ENCODE assay signal across 7 mouse cellular contexts in the genomic region with DNA sequence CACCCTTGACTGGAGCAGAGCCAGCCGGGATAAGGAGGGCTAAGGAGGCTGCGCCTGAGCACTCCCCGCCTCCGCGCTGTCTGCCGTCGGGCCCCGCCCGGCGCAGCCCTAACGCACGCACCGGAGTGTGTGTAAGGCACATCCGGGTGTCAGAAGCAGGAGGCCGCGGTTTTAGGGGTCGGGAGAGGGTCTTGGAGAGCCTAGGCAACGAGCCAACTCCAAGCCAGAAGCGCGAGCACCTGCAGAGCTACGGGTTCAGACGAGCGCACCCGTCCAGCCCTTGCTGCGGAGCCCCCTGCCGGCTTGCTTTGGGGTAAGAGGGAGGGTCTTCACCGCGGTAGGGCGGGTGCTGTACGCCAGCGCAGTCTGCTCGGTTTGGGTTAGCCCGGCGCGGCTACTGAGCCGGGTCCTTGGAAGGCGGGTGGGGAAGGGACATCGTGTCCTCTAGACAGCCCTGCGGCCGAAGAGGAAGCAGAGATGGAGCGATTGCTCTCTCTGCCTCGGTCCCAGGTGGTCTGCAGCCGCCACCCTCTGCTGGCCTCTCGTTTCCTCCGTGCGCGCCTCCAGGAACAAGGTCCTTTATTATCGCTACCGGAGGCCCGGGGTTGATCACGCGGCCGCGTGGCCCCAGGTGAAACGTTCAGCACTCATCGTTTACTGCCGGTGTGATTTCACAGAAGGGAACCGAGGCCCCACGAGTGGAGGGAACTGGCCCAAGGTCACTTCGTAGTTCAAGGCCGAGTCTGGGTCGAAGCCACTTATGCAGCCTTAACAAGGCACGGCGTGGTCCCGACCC. TPM values are rescaled to one million over a fixed set of nuclear protein-coding genes. Genes with fewer than 3 reads are reported as not detected.
DNase-seq lines count a peak whose midpoint lies in the region; ATAC-seq and TF ChIP-seq lines count a peak whose summit lies in the region.

No protein-coding gene starts in this region.

- peak overlapping the region; percentile 84 for H3K9ac ChIP-seq in intestine, embryonic 16.5 days (ENCODE audit: low read depth, low read length)

- H3K4me1 ChIP-seq in intestine, embryonic 16.5 days (ENCODE audit: control insufficient read depth, insufficient read depth, low read length): peaks cover 17% of the 10 kb centered on the region
- peaks cover 3% of the 10 kb centered on the region for H3K4me1 ChIP-seq in small intestine, adult 2 months (ENCODE audit: control insufficient read depth, insufficient read depth, insufficient read length, low read length)

- peak overlapping the region; percentile 95 for H3K27ac ChIP-seq in intestine, embryonic 16.5 days (ENCODE audit: low read length)
- H3K27ac ChIP-seq in small intestine, adult 2 months (ENCODE audit: insufficient read depth, low read depth, low read length): peak overlapping the region; percentile 70

- WGBS in intestine, embryonic 16.5 days: under 1% methylated on average over 65 of the region's 65 CpGs
- under 1% methylated on average over 65 of the region's 65 CpGs for WGBS in small intestine, adult 2 months

- peak overlapping the region; percentile 63 for H3K4me3 ChIP-seq in intestine, embryonic 16.5 days (ENCODE audit: low read length)
- H3K4me3 ChIP-seq in small intestine, adult 2 months (ENCODE audit: low read depth, low read length): peak overlapping the region; percentile 95

- no peak for TF ChIP-seq CTCF in small intestine, adult 2 months (IDR thresholded peaks at IDR 0.05; ENCODE audit: extremely low read depth, insufficient read length, insufficient replicate concordance, low read depth, low read length)

- TF ChIP-seq POLR2A in small intestine, adult 2 months (IDR thresholded peaks at IDR 0.05; ENCODE audit: low read depth, low read length): no peak

- peak overlapping the region; percentile 87 for H3K4me2 ChIP-seq in intestine, embryonic 16.5 days (ENCODE audit: low read depth, low read length)

- H3K27me3 ChIP-seq in intestine, embryonic 16.5 days (replicated peaks; ENCODE audit: control insufficient read depth, insufficient read depth, low read length): no peaks in the 10 kb centered on the region
- H3K27me3 ChIP-seq in small intestine, adult 2 months (ENCODE audit: control insufficient read depth, insufficient read depth, low read length): no peaks in the 10 kb centered on the region

- H3K36me3 ChIP-seq in intestine, embryonic 16.5 days (ENCODE audit: control insufficient read depth, insufficient read depth, low read length): no peaks in the 10 kb centered on the region
- no peaks in the 10 kb centered on the region for H3K36me3 ChIP-seq in small intestine, adult 2 months (ENCODE audit: control insufficient read depth, insufficient read depth, low read length)

- intact Hi-C loops in left cerebral cortex, postnatal 36 days (cut with DNase I): no loop called here

- peak; percentile 75 for DNase-seq in T-cell, adult 2 months (ENCODE audit: low spot score)
- DNase-seq in cerebellum, adult 8-10 months: peak; percentile 81
- peak; percentile 82 to 90 for DNase-seq in frontal cortex, adult 2 months (ENCODE audit: extremely low spot score in 1 of 2, low spot score in 1 of 2)
- DNase-seq in left cerebral cortex, postnatal 36 days (ENCODE audit: low spot score in 2 of 2): peak; percentile 87 to 90

- ATAC-seq in intestine, embryonic 16.5 days: peak; percentile 83
- peak; percentile 53 for ATAC-seq in megakaryocyte-erythroid progenitor cell, adult 5-6 weeks (replicated peaks; ENCODE audit: low FRiP score, low TSS enrichment, poor library complexity, severe bottlenecking)

- no peaks in the 10 kb centered on the region for H3K9me3 ChIP-seq in intestine, embryonic 16.5 days (ENCODE audit: control insufficient read depth, low read length)

RNA-seq across cellular contexts. Expression of a gene that starts 6.8 kb away (rescaled TPM):
- polyA plus RNA-seq in frontal cortex, adult 2 months (2012; rRNA removed): 139 and 148 TPM in 2 replicates
- polyA plus RNA-seq in intestine, embryonic 16.5 days (2015; fragmentation: Nextera tagmentation; extraction: Ambion mirVana): 272 and 331 TPM in 2 replicates
- 100 to 1,000 TPM in 1 of 2 experiments, 10 to 100 TPM in 1; 87.0 to 130 TPM for total RNA-seq in left cerebral cortex, postnatal 36 days (2021)
- total RNA-seq in megakaryocyte-erythroid progenitor cell, adult 5-6 weeks (2014; fragmentation: Nextera tagmentation): 11.0 and 16.7 TPM in 2 replicates
- 23.5 and 47.3 TPM in 2 replicates for total RNA-seq in megakaryocyte-erythroid progenitor cell, adult 5-6 weeks (2017)
- 51.0 and 83.3 TPM in 2 replicates for polyA plus RNA-seq in small intestine, adult 2 months (2012; rRNA removed)

Comparison
In these comparisons a context has a peak if more than half of its experiments do, and no peak if none do; other contexts are left out.
1. Peak in every context shown above with its lines: DNase-seq, ATAC-seq, H3K4me3 ChIP-seq and H3K27ac ChIP-seq.